Mouse (Mus musculus): ENCODE data around the gene Aldh1a3.

GRCm38 (mm10) chr7:66434453-66434935 is 7.2 kb upstream of the Aldh1a3 start:
- TF ChIP-seq CTCF (IDR thresholded peaks at IDR 0.05; ENCODE audit: low read depth, low read length), result peak; percentile 83
- TF ChIP-seq POLR2A (IDR thresholded peaks at IDR 0.05; ENCODE audit: extremely low read depth, insufficient read depth, low read length), result no peak

Data from liver, adult 2 months (tissue).